13 mouse cellular contexts compared by ENCODE assay signal in genomic region chr6:36690941-36691340, GRCm38 (mm10).
A peak's percentile ranks its signal among the peaks of the same experiment; 100 is the strongest.
DNase-seq lines count a peak whose midpoint lies in the region; ATAC-seq and TF ChIP-seq lines count a peak whose summit lies in the region.
"Had no signal": no experiment of that assay in that cellular context is flagged by ENCODE, and none has a peak within 500 bp of the region (broad histone marks: within the 10 kb centered on the region; RNA-seq: fewer than 3 reads in every experiment).

No protein-coding gene starts in this region.

- no peak overlapping the region for H3K4me3 ChIP-seq in forebrain, embryonic 14.5 days (ENCODE audit: low read depth, low read length)
- no peak overlapping the region for H3K4me3 ChIP-seq in forebrain, embryonic 13.5 days
- H3K4me3 ChIP-seq in forebrain, embryonic 16.5 days (replicated peaks; ENCODE audit: low read length), result no peak overlapping the region
- H3K4me3 ChIP-seq in forebrain, embryonic 12.5 days (replicated peaks), result no peak overlapping the region
- H3K4me3 ChIP-seq: embryonic facial prominence, embryonic 13.5 days; embryonic facial prominence, embryonic 15.5 days; erythroblast, embryonic 14.5 days had no signal

- no peak overlapping the region for H3K4me2 ChIP-seq in forebrain, embryonic 14.5 days (ENCODE audit: low read length)
- no peak overlapping the region for H3K4me2 ChIP-seq in forebrain, embryonic 13.5 days
- H3K4me2 ChIP-seq in forebrain, embryonic 16.5 days (ENCODE audit: low read length), result no peak overlapping the region
- no peak overlapping the region for H3K4me2 ChIP-seq in forebrain, embryonic 12.5 days
- H3K4me2 ChIP-seq: embryonic facial prominence, embryonic 13.5 days; embryonic facial prominence, embryonic 15.5 days had no signal

- TF ChIP-seq POLR2A in brain, embryonic 14.5 days (IDR thresholded peaks at IDR 0.05; ENCODE audit: borderline replicate concordance, extremely low read depth, insufficient read depth, insufficient read length, poor library complexity, severe bottlenecking), result no peak

- no peak overlapping the region for H3K9ac ChIP-seq in forebrain, embryonic 14.5 days (ENCODE audit: low read length)
- no peak overlapping the region for H3K9ac ChIP-seq in forebrain, embryonic 13.5 days
- no peak overlapping the region for H3K9ac ChIP-seq in forebrain, embryonic 16.5 days (replicated peaks; ENCODE audit: low read depth, low read length)
- no peak overlapping the region for H3K9ac ChIP-seq in forebrain, embryonic 12.5 days
- H3K9ac ChIP-seq: embryonic facial prominence, embryonic 13.5 days; embryonic facial prominence, embryonic 15.5 days had no signal

- H3K27me3 ChIP-seq in forebrain, embryonic 14.5 days (replicated peaks; ENCODE audit: control insufficient read depth, insufficient read depth, low read length), result no peaks in the 10 kb centered on the region
- no peaks in the 10 kb centered on the region for H3K27me3 ChIP-seq in forebrain, embryonic 13.5 days
- no peaks in the 10 kb centered on the region for H3K27me3 ChIP-seq in forebrain, embryonic 16.5 days (replicated peaks; ENCODE audit: control insufficient read depth, insufficient read depth, low read length)
- no peaks in the 10 kb centered on the region for H3K27me3 ChIP-seq in forebrain, embryonic 12.5 days
- H3K27me3 ChIP-seq: CH12.LX; embryonic facial prominence, embryonic 13.5 days; embryonic facial prominence, embryonic 15.5 days; Patski had no signal

- no peak for ATAC-seq in forebrain, embryonic 14.5 days
- no peak for ATAC-seq in forebrain, embryonic 13.5 days
- ATAC-seq in forebrain, embryonic 16.5 days, result peak; percentile 75
- no peak for ATAC-seq in forebrain, embryonic 12.5 days (ENCODE audit: low FRiP score)
- ATAC-seq: activated CD4-positive, CD25-positive, alpha-beta regulatory T cell, adult 4 months; CD4-positive, CD25-positive, alpha-beta regulatory T cell, adult 4 months; Patski had no signal

- H3K4me1 ChIP-seq in forebrain, embryonic 14.5 days (ENCODE audit: control insufficient read depth, insufficient read depth, low read length), result no peaks in the 10 kb centered on the region
- no peaks in the 10 kb centered on the region for H3K4me1 ChIP-seq in forebrain, embryonic 13.5 days
- H3K4me1 ChIP-seq in forebrain, embryonic 16.5 days (replicated peaks; ENCODE audit: control insufficient read depth, insufficient read depth, low read length), result no peaks in the 10 kb centered on the region; the same call in 1 of the 2 replicates
- no peaks in the 10 kb centered on the region for H3K4me1 ChIP-seq in forebrain, embryonic 12.5 days
- H3K4me1 ChIP-seq: embryonic facial prominence, embryonic 15.5 days had no signal

- TF ChIP-seq CTCF in brain, embryonic 14.5 days (IDR thresholded peaks at IDR 0.05; ENCODE audit: borderline replicate concordance, extremely low read depth, insufficient read depth, insufficient read length), result no peak

- 75% methylated on average over 4 of the region's 4 CpGs for whole genome bisulfite sequencing in forebrain, embryonic 14.5 days
- 82% methylated on average over 4 of the region's 4 CpGs for WGBS in forebrain, embryonic 13.5 days
- WGBS in forebrain, embryonic 16.5 days, result 54% methylated on average over 4 of the region's 4 CpGs
- WGBS in forebrain, embryonic 12.5 days, result 85% methylated on average over 4 of the region's 4 CpGs

- no peaks in the 10 kb centered on the region for H3K9me3 ChIP-seq in forebrain, embryonic 14.5 days (replicated peaks; ENCODE audit: control insufficient read depth, low read length)
- H3K9me3 ChIP-seq in forebrain, embryonic 13.5 days (replicated peaks), result no peaks in the 10 kb centered on the region
- no peaks in the 10 kb centered on the region for H3K9me3 ChIP-seq in forebrain, embryonic 16.5 days (ENCODE audit: control insufficient read depth, low read length)
- H3K9me3 ChIP-seq in forebrain, embryonic 12.5 days, result no peaks in the 10 kb centered on the region
- H3K9me3 ChIP-seq: embryonic facial prominence, embryonic 13.5 days; embryonic facial prominence, embryonic 15.5 days; G1E had no signal

- H3K27ac ChIP-seq in forebrain, embryonic 14.5 days (ENCODE audit: low read depth, low read length), result no peak overlapping the region
- no peak overlapping the region for H3K27ac ChIP-seq in forebrain, embryonic 13.5 days
- no peak overlapping the region for H3K27ac ChIP-seq in forebrain, embryonic 16.5 days (ENCODE audit: low read length)
- no peak overlapping the region for H3K27ac ChIP-seq in forebrain, embryonic 12.5 days
- H3K27ac ChIP-seq: embryonic facial prominence, embryonic 13.5 days; embryonic facial prominence, embryonic 15.5 days had no signal

- no peaks in the 10 kb centered on the region for H3K36me3 ChIP-seq in forebrain, embryonic 14.5 days (ENCODE audit: control insufficient read depth, insufficient read depth, low read length)
- H3K36me3 ChIP-seq in forebrain, embryonic 13.5 days (ENCODE audit: poor library complexity, severe bottlenecking), result no peaks in the 10 kb centered on the region
- H3K36me3 ChIP-seq in forebrain, embryonic 16.5 days (ENCODE audit: control insufficient read depth, insufficient read depth), result no peaks in the 10 kb centered on the region
- H3K36me3 ChIP-seq in forebrain, embryonic 12.5 days (replicated peaks), result no peaks in the 10 kb centered on the region
- H3K36me3 ChIP-seq: embryonic facial prominence, embryonic 13.5 days; embryonic facial prominence, embryonic 15.5 days; G1E had no signal

- peak; percentile 62 for DNase-seq in forebrain, embryonic 14.5 days (ENCODE audit: low spot score)
- DNase-seq in brain, embryonic 14.5 days (ENCODE audit: low read depth), result peak; percentile 62
